Mouse (Mus musculus) liver, adult 2 months (tissue): ENCODE results near the gene Hmx3. TPM values are rescaled to one million over a fixed set of nuclear protein-coding genes. Genes with fewer than 3 reads are reported as not detected.

Experiments
- DNase-seq: peaks from one replicate; pipeline ENCODE4 v3.0.0-alpha.2; 2011; ENCODE audit warnings: low read depth, low spot score; ENCODE audit errors: extremely low read depth
- H3K27ac ChIP-seq: fragments of 200-500 bp; replicated peaks from 2 replicates; pipeline ENCODE4 v1.5.1; 2012; ENCODE audit warnings: low read depth, mild to moderate bottlenecking, control low read depth, inconsistent platforms, low read length; ENCODE audit not compliant: insufficient read depth
- H3K27me3 ChIP-seq: fragments of 200-500 bp; 2 replicates; pipeline ENCODE4 v1.6.1; 2012; ENCODE audit warnings: mild to moderate bottlenecking, moderate library complexity, low read length, inconsistent platforms; ENCODE audit not compliant: control insufficient read depth, insufficient read depth
- H3K36me3 ChIP-seq: fragments of 200-500 bp; 2 replicates; pipeline ENCODE4 v1.6.1; 2012; ENCODE audit warnings: low read length, inconsistent platforms; ENCODE audit not compliant: control insufficient read depth, insufficient read depth
- H3K4me1 ChIP-seq: fragments of 200-500 bp; 2 replicates; pipeline ENCODE4 v1.6.1; 2011; ENCODE audit warnings: low read length; ENCODE audit not compliant: control insufficient read depth, insufficient read depth
- H3K4me3 ChIP-seq: fragments of 200-500 bp; 2 replicates; pipeline ENCODE4 v1.5.1; 2011; ENCODE audit warnings: low read depth, mild to moderate bottlenecking, control low read depth, low read length, moderate library complexity; ENCODE audit not compliant: insufficient read depth
- H3K79me2 ChIP-seq: fragments of 200-500 bp; 2 replicates; pipeline ENCODE4 v1.6.1; 2012; ENCODE audit warnings: inconsistent platforms, mild to moderate bottlenecking, low read length, moderate library complexity; ENCODE audit not compliant: control insufficient read depth, insufficient read depth
- H3K9ac ChIP-seq: fragments of 200-500 bp; 2 replicates; pipeline ENCODE4 v1.6.1; 2012; ENCODE audit warnings: low read depth, mild to moderate bottlenecking, control low read depth, inconsistent platforms, low read length
- CTCF ChIP-seq: fragments of 200-500 bp; IDR thresholded peaks from 2 replicates; pipeline ENCODE4 v1.5.1; 2011; ENCODE audit warnings: low read depth, low read length, control low read depth
- POLR2A ChIP-seq: fragments of 200-500 bp; IDR thresholded peaks from 2 replicates; pipeline ENCODE4 v1.6.1; 2011; ENCODE audit warnings: low read length, control low read depth; ENCODE audit not compliant: insufficient read depth; ENCODE audit errors: extremely low read depth
- WGBS: fragments of 180-500 bp; shearing (Covaris S2); methylation state at CpG from one replicate; pipeline ENCODE4 v1.1.7; 2018; 5-methylcytosine and 5-hydroxymethylcytosine counted together
- polyA plus RNA-seq: library from polyadenylated mRNA; depleted of rRNA; stranded (reverse); fragments of >200 nt; gene quantifications from 2 replicates; pipeline ENCODE4 v1.2.3, GENCODE M21; 2012
- total RNA-seq: library from RNA; depleted of rRNA; stranded (reverse); fragments of >200 nt; gene quantifications from 2 replicates; pipeline ENCODE4 v1.2.3, GENCODE M21; 2014

The Hmx3 gene
- total and polyA plus RNA-seq, 2 experiments: not detected

GRCm38 (mm10) chr7:131555301-131556081 lies 12.8 kb downstream of the Hmx3 start:
- 3% methylated on average over 68 of the region's 68 CpGs for WGBS
- Histone ChIP-seq H3K4me3 (peak overlapping the region; percentile 22; the same call in 1 of the 2 replicates), H3K9ac (no peak overlapping the region), H3K79me2 (no peaks in the 10 kb centered on the region), H3K36me3 (no peaks in the 10 kb centered on the region), H3K27ac (no peak overlapping the region), H3K4me1 (peaks cover 8% of the 10 kb centered on the region), H3K27me3 (peaks cover 44% of the 10 kb centered on the region)
- TF ChIP-seq POLR2A: no peak
- TF ChIP-seq CTCF: no peak
- DNase-seq: no peak

DNA sequence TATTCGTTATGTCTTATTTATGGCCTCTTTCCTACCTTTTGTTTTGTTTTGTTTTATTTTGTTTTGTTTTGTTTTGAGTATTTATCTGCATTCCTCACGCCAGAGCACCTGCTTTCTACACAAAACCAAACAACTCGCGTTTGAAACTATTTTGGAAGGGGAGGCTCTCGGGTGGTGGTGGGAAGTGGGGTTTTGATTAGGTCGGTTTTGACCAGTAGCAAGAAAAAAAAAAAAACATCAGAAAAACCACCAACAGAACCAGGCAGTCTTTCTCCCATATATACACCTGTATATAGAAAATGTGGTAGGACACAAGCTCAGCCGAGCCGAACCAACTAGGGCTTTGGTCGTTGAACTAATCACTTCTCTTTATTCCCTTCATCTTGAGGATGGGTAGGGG lies 13.4 kb downstream of the Hmx3 start:
- Histone ChIP-seq H3K4me3 (no peak overlapping the region), H3K27me3 (peaks cover 39% of the 10 kb centered on the region), H3K27ac (no peak overlapping the region), H3K9ac (no peak overlapping the region), H3K79me2 (no peaks in the 10 kb centered on the region), H3K4me1 (peaks cover 9% of the 10 kb centered on the region), H3K36me3 (no peaks in the 10 kb centered on the region)
- no peak for DNase-seq
- TF ChIP-seq POLR2A (no peak), CTCF (no peak)
- WGBS: 4% methylated on average over 9 of the region's 9 CpGs

DNA sequence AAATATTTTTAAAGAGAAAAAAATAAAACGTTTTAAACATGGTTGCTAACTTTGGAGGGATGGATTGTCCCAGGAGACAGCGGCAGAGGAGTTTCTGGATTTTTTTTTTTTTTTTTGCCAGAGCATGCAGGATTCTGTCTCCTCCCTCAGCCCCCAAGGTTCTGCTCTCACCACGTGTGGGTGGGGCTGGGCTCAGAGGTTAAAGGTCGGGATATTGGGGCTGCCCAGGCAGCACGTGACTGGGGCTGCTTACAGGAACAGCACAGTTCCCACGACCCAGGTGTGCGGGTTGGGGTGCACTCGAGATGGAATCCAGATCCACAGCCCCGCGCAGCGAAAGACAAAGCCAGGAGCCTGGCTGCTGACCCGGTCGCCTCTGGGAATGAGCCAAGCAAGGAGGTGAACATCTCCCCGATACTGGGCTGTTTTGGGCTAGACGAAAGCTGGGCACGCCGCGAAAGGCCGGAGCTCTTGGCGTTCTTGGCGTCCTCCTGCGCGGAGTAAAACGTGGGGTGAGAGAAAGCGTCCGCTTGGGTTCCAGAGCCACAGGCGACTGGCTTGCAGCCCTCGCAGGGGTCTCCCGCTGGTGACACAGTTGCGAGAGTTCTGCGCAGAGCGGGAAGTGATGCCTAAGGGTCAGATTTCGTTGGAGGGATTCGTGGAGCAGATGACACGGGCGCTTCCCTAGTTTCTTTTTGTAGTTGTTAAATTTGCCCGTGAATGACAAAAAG lies 14.0 kb downstream of the Hmx3 start:
- TF ChIP-seq POLR2A (no peak), CTCF (no peak)
- DNase-seq: no peak
- peaks cover 33% of the 10 kb centered on the region for H3K27me3 ChIP-seq

GRCm38 (mm10) chr7:131557751-131558150 lies 15.1 kb downstream of the Hmx3 start:
- Histone ChIP-seq H3K36me3 (peaks cover 5% of the 10 kb centered on the region), H3K4me3 (no peak overlapping the region), H3K9ac (no peak overlapping the region), H3K4me1 (peaks cover 10% of the 10 kb centered on the region), H3K27me3 (peaks cover 26% of the 10 kb centered on the region), H3K79me2 (no peaks in the 10 kb centered on the region), H3K27ac (no peak overlapping the region)
- DNase-seq: no peak
- TF ChIP-seq CTCF (no peak), POLR2A (no peak)
- WGBS: 59% methylated on average over 2 of the region's 2 CpGs

More for the DNA sequence above, 14.0 kb downstream of the Hmx3 start:
- no peaks in the 10 kb centered on the region for H3K79me2 ChIP-seq
- WGBS: 5% methylated on average over 37 of the region's 37 CpGs
- no peak overlapping the region for H3K9ac ChIP-seq
- no peak overlapping the region for H3K27ac ChIP-seq
- no peak overlapping the region for H3K4me3 ChIP-seq
- H3K4me1 ChIP-seq: peaks cover 10% of the 10 kb centered on the region
- H3K36me3 ChIP-seq: no peaks in the 10 kb centered on the region

DNA sequence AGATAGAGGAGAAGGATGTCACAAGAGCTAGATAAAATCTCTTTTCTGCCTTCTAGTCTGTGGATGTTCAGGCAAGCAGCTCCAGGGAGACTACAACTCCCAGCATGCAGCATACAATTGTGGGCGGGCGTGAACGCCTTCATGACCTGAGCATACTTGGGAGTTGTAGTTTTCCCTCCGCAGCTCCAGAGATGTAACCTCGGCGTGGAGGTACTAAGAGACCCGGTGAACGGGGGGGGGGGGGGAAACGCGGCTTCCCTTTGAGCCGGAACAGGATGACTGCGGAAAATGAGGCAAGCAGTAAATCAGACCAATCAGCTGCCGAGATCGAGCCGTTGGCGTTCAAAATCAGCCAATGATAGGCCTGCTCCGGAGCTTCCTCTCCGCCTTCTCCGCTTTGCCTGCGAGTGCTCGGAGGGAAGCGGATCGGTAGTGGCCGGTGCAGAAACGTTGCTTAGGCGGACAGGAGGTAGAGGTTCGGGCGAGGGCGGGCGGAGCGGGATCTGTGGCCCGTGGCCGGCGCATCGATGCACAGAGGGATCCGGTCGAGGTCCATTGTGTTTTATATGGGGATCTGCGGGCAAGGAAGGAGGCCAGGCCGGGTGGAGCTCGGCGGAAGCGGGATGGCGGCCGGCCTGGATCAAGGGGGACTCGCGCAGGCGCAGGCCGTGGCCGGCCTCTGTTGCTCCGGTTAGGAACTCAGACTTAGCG lies 17.5 kb downstream of the Hmx3 start, which contains the start of gene Bub3:
TSS of gene Bub3 (plus strand) at position 237 of the 711 bp plus-strand sequence.
- Histone ChIP-seq H3K36me3 (peaks cover 26% of the 10 kb centered on the region), H3K9ac (peak within 1 kb of the TSS; percentile 87), H3K27me3 (peaks cover 14% of the 10 kb centered on the region), H3K4me3 (peak within 1 kb of the TSS; percentile 90), H3K27ac (peak within 1 kb of the TSS; percentile 78), H3K79me2 (no peaks in the 10 kb centered on the region), H3K4me1 (peaks cover 10% of the 10 kb centered on the region)
- TF ChIP-seq POLR2A: peak; percentile 87
- no peak for TF ChIP-seq CTCF
- peak; percentile 96 for DNase-seq
- WGBS: under 1% methylated on average over 47 of the region's 51 CpGs
